Mouse (Mus musculus) embryonic facial prominence, embryonic 14.5 days (tissue): ENCODE measurements around the gene Izumo4. TPM values are rescaled to one million over a fixed set of nuclear protein-coding genes. Genes with fewer than 3 reads are reported as not detected.
A peak's percentile ranks its signal among the peaks of the same experiment; 100 is the strongest.

Experiments
- ATAC-seq: fragments of 200-750 bp; cut with Nextera tagmentation; 2 replicates; pipeline ENCODE4 v1.8.0; 2017; ENCODE audit warnings: low read depth, moderate number of reproducible peaks, moderate TSS enrichment
- DNase-seq: peaks from one replicate; pipeline ENCODE4 v3.0.0-alpha.2; 2015; ENCODE audit warnings: low spot score
- H3K27ac ChIP-seq: fragments of 300-500 bp; sonication (generic); replicated peaks from 2 replicates; pipeline ENCODE4 v1.5.1; 2014; ENCODE audit warnings: low read depth, mild to moderate bottlenecking, low read length, moderate library complexity
- H3K27me3 ChIP-seq: fragments of 300-500 bp; sonication (generic); replicated peaks from 2 replicates; pipeline ENCODE4 v1.6.1; 2014; ENCODE audit warnings: low read length; ENCODE audit not compliant: control insufficient read depth, insufficient read depth
- H3K36me3 ChIP-seq: fragments of 300-500 bp; sonication (generic); 2 replicates; pipeline ENCODE4 v1.6.1; 2014; ENCODE audit warnings: low read length, mixed read lengths; ENCODE audit not compliant: control insufficient read depth, insufficient read depth
- H3K4me1 ChIP-seq: fragments of 300-500 bp; sonication (generic); 2 replicates; pipeline ENCODE4 v1.6.1; 2014; ENCODE audit warnings: antibody characterized with exemption, low read length; ENCODE audit not compliant: control insufficient read depth, insufficient read depth
- H3K4me2 ChIP-seq: fragments of 300-500 bp; sonication (generic); 2 replicates; pipeline ENCODE4 v1.6.1; 2014; ENCODE audit warnings: low read depth, mild to moderate bottlenecking, low read length, moderate library complexity, mixed read lengths
- H3K4me3 ChIP-seq: fragments of 300-500 bp; sonication (generic); 2 replicates; pipeline ENCODE4 v1.5.1; 2014; ENCODE audit warnings: low read depth, mild to moderate bottlenecking, low read length
- H3K9ac ChIP-seq: fragments of 300-500 bp; sonication (generic); 2 replicates; pipeline ENCODE4 v1.6.1; 2014; ENCODE audit warnings: low read depth, mild to moderate bottlenecking, low read length, moderate library complexity, mixed read lengths
- H3K9me3 ChIP-seq: fragments of 300-500 bp; sonication (generic); 2 replicates; pipeline ENCODE4 v1.6.1; 2016; ENCODE audit warnings: low read length; ENCODE audit not compliant: control insufficient read depth
- WGBS: fragments of 180-500 bp; shearing (Covaris S2); extraction: QIAGEN DNeasy Blood & Tissue Kit; methylation state at CpG from one replicate; pipeline ENCODE4 v1.1.7; 2014; 5-methylcytosine and 5-hydroxymethylcytosine counted together
- polyA plus RNA-seq: library from polyadenylated mRNA; unstranded; fragments of >200 nt; fragmentation: Nextera tagmentation; extraction: Ambion mirVana; gene quantifications from 2 replicates; pipeline ENCODE4 v1.2.1, GENCODE M21; 2014

Izumo4 gene
- polyA plus RNA-seq, 1 experiment from 2014 or later: 14.4 TPM

- no peak overlapping the region for H3K9ac ChIP-seq
- 68% methylated on average over 3 of the region's 3 CpGs for WGBS
- ATAC-seq (no peak), DNase-seq (no peak)
- no peaks in the 10 kb centered on the region for H3K9me3 ChIP-seq
- no peaks in the 10 kb centered on the region for H3K27me3 ChIP-seq
- peaks cover 12% of the 10 kb centered on the region for H3K4me1 ChIP-seq
- H3K36me3 ChIP-seq: peaks cover 44% of the 10 kb centered on the region
- H3K27ac ChIP-seq: no peak overlapping the region
- no peak overlapping the region for H3K4me2 ChIP-seq
- H3K4me3 ChIP-seq: no peak overlapping the region
Measured at GRCm38 (mm10) chr10:80705479-80705878, 3.5 kb downstream of the Izumo4 start.

- Histone ChIP-seq H3K36me3 (peaks cover 96% of the 10 kb centered on the region), H3K27ac (no peak overlapping the region), H3K4me3 (no peak overlapping the region), H3K27me3 (no peaks in the 10 kb centered on the region), H3K4me2 (no peak overlapping the region), H3K4me1 (no peaks in the 10 kb centered on the region), H3K9ac (no peak overlapping the region), H3K9me3 (no peaks in the 10 kb centered on the region)
- WGBS: 93% methylated on average over 3 of the region's 3 CpGs
- ATAC-seq (no peak), DNase-seq (no peak)
Measured at GRCm38 (mm10) chr10:80710834-80711233, 8.8 kb downstream of the Izumo4 start.

- DNase-seq (no peak), ATAC-seq (peak; percentile 13; the same call in 1 of the 2 replicates)
- Histone ChIP-seq H3K36me3 (peaks cover 99% of the 10 kb centered on the region), H3K4me2 (no peak overlapping the region), H3K27me3 (no peaks in the 10 kb centered on the region), H3K9me3 (no peaks in the 10 kb centered on the region), H3K4me3 (no peak overlapping the region), H3K4me1 (no peaks in the 10 kb centered on the region), H3K27ac (no peak overlapping the region), H3K9ac (no peak overlapping the region)
- 100% methylated on average over 1 of the region's 1 CpGs for WGBS
Measured at GRCm38 (mm10) chr10:80717281-80717680, 15.3 kb downstream of the Izumo4 start.

GRCm38 (mm10) chr10:80727369-80728127 lies 25.6 kb downstream of the Izumo4 start:
- peaks cover 98% of the 10 kb centered on the region for H3K36me3 ChIP-seq

GRCm38 (mm10) chr10:80732611-80733101 lies 30.7 kb downstream of the Izumo4 start:
- ATAC-seq (no peak), DNase-seq (no peak)
- Histone ChIP-seq H3K27me3 (no peaks in the 10 kb centered on the region), H3K36me3 (peaks cover 72% of the 10 kb centered on the region), H3K9ac (no peak overlapping the region), H3K4me1 (no peaks in the 10 kb centered on the region), H3K4me2 (no peak overlapping the region), H3K4me3 (no peak overlapping the region), H3K27ac (no peak overlapping the region), H3K9me3 (no peaks in the 10 kb centered on the region)
- WGBS: 95% methylated on average over 6 of the region's 6 CpGs

More at GRCm38 (mm10) chr10:80727369-80728127, 25.6 kb downstream of the Izumo4 start:
- 86% methylated on average over 5 of the region's 5 CpGs for WGBS
- H3K27ac ChIP-seq: no peak overlapping the region
- ATAC-seq (no peak), DNase-seq (no peak)
- H3K27me3 ChIP-seq: no peaks in the 10 kb centered on the region
- no peak overlapping the region for H3K4me2 ChIP-seq
- no peak overlapping the region for H3K4me3 ChIP-seq
- H3K9ac ChIP-seq: no peak overlapping the region
- H3K9me3 ChIP-seq: no peaks in the 10 kb centered on the region
- no peaks in the 10 kb centered on the region for H3K4me1 ChIP-seq

- no peaks in the 10 kb centered on the region for H3K9me3 ChIP-seq
- H3K4me1 ChIP-seq: peaks cover 11% of the 10 kb centered on the region
- no peak overlapping the region for H3K9ac ChIP-seq
- 77% methylated on average over 5 of the region's 5 CpGs for WGBS
- no peak for ATAC-seq
- no peak overlapping the region for H3K4me3 ChIP-seq
- H3K36me3 ChIP-seq: peaks cover 36% of the 10 kb centered on the region
- no peaks in the 10 kb centered on the region for H3K27me3 ChIP-seq
- H3K4me2 ChIP-seq: no peak overlapping the region
- no peak overlapping the region for H3K27ac ChIP-seq
- DNase-seq: no peak
Measured at GRCm38 (mm10) chr10:80736731-80737130, 34.7 kb downstream of the Izumo4 start.

- Histone ChIP-seq H3K27ac (no peak overlapping the region), H3K36me3 (peaks cover 20% of the 10 kb centered on the region; the same call in 1 of the 2 replicates), H3K4me2 (no peak overlapping the region), H3K9me3 (no peaks in the 10 kb centered on the region), H3K9ac (no peak overlapping the region), H3K4me1 (peaks cover 15% of the 10 kb centered on the region), H3K4me3 (no peak overlapping the region), H3K27me3 (no peaks in the 10 kb centered on the region)
- 82% methylated on average over 1 of the region's 1 CpGs for WGBS
- ATAC-seq (no peak), DNase-seq (no peak)
Measured at GRCm38 (mm10) chr10:80738657-80739056, 36.7 kb downstream of the Izumo4 start.

- Histone ChIP-seq H3K4me3 (peak overlapping the region; percentile 92), H3K27ac (peak overlapping the region; percentile 85; the same call in 1 of the 2 replicates), H3K4me1 (peaks cover 15% of the 10 kb centered on the region), H3K27me3 (no peaks in the 10 kb centered on the region), H3K4me2 (peak overlapping the region; percentile 64), H3K9ac (peak overlapping the region; percentile 95), H3K9me3 (no peaks in the 10 kb centered on the region), H3K36me3 (0 out of 2 replicates have a peak, but pooled peaks cover 7% of the 10 kb centered on the region)
- DNase-seq (no peak), ATAC-seq (no peak)
- WGBS: 10% methylated on average over 5 of the region's 5 CpGs
Measured at GRCm38 (mm10) chr10:80741146-80741545, 39.2 kb downstream of the Izumo4 start.
